Mouse (Mus musculus): ENCODE measurements at regions not wholly inside any gene's neighbourhood (a gene's known extent, or its start where the extent isn't known, plus 50 kb on each side); places are given as distances from the start of the nearest gene placed in this dataset.

- DNase-seq: no peak
These were observed 423.9 kb upstream of the Castor2 start for GRCm38 (mm10) chr5:133675636-133676035.

- peak; percentile 14 for DNase-seq
These were observed 433.0 kb upstream of the Castor2 start for GRCm38 (mm10) chr5:133666473-133666872.

GRCm38 (mm10) chr5:133662474-133663256, 436.8 kb upstream of the Castor2 start:
- DNase-seq: no peak

GRCm38 (mm10) chr5:133660351-133660750, 439.2 kb upstream of the Castor2 start:
- DNase-seq: no peak

GRCm38 (mm10) chr5:133656837-133657236, 442.7 kb upstream of the Castor2 start:
- no peak for DNase-seq

- DNase-seq: no peak
These were observed 446.1 kb upstream of the Castor2 start for GRCm38 (mm10) chr5:133653431-133653830.

GRCm38 (mm10) chr5:133650246-133650645, 449.3 kb upstream of the Castor2 start:
- no peak for DNase-seq

GRCm38 (mm10) chr5:133645696-133646195, 453.8 kb upstream of the Castor2 start:
- DNase-seq: no peak

GRCm38 (mm10) chr5:133643326-133643725, 456.2 kb upstream of the Castor2 start:
- DNase-seq: no peak

- DNase-seq: no peak
These were observed 465.0 kb upstream of the Castor2 start for GRCm38 (mm10) chr5:133634481-133634880.

- DNase-seq: no peak
These were observed 467.7 kb upstream of the Castor2 start for GRCm38 (mm10) chr5:133631812-133632211.

- no peak for DNase-seq
These were observed 480.2 kb upstream of the Castor2 start for GRCm38 (mm10) chr5:133619347-133619746.

- DNase-seq: no peak
These were observed 498.2 kb upstream of the Castor2 start for GRCm38 (mm10) chr5:133601241-133601739.

GRCm38 (mm10) chr5:133600630-133601029, 498.9 kb upstream of the Castor2 start:
- no peak for DNase-seq

- no peak for DNase-seq
These were observed 501.4 kb upstream of the Castor2 start for GRCm38 (mm10) chr5:133598105-133598504.

- DNase-seq: no peak
These were observed 513.0 kb upstream of the Castor2 start for GRCm38 (mm10) chr5:133586492-133586891.

- DNase-seq: peak; percentile 11
These were observed 514.3 kb upstream of the Castor2 start for GRCm38 (mm10) chr5:133585181-133585580.

GRCm38 (mm10) chr5:133576595-133576994, 522.9 kb upstream of the Castor2 start:
- no peak for DNase-seq

GRCm38 (mm10) chr5:133569096-133569495, 530.4 kb upstream of the Castor2 start:
- no peak for DNase-seq

- no peak for DNase-seq
These were observed 533.0 kb upstream of the Castor2 start for GRCm38 (mm10) chr5:133566506-133566905.

GRCm38 (mm10) chr5:133550657-133551056, 548.9 kb upstream of the Castor2 start:
- DNase-seq: no peak

- no peak for DNase-seq
These were observed 557.3 kb upstream of the Castor2 start for GRCm38 (mm10) chr5:133542217-133542616.

- DNase-seq: no peak
These were observed 566.8 kb upstream of the Castor2 start for GRCm38 (mm10) chr5:133532678-133533077.

- DNase-seq: no peak
These were observed 593.9 kb upstream of the Castor2 start for GRCm38 (mm10) chr5:133505661-133506060.

Data from kidney, adult 18-20 months (tissue).